Mouse (Mus musculus) neutrophil, adult 5-6 weeks (primary cell): ENCODE results near the gene Tbc1d4. TPM values are rescaled to one million over a fixed set of nuclear protein-coding genes. Genes with fewer than 3 reads are reported as not detected.

ENCODE experiments used
- ATAC-seq: fragments of 151-379, 151-347 bp; 2 replicates; pipeline ENCODE4 v1.8.0; 2017; ENCODE audit warnings: mild to moderate bottlenecking, moderate TSS enrichment; ENCODE audit not compliant: insufficient number of reproducible peaks, poor library complexity, low FRiP score, severe bottlenecking; ENCODE audit errors: extremely low read depth
- total RNA-seq: library from RNA; stranded (forward); fragments of 200-1000 nt; gene quantifications from 2 replicates; pipeline ENCODE4 v1.2.3, GENCODE M21; 2017

The Tbc1d4 gene
- 3.0 and 3.6 TPM in 2 replicates for total RNA-seq

GRCm38 (mm10) chr14:101608519-101609368 is at the start of gene Tbc1d4:
Tbc1d4 (minus strand) TSS chr14:101609191.
- ATAC-seq: peak; percentile 40; the same call in 1 of the 2 replicates

GRCm38 (mm10) chr14:101656307-101656706 is 47.3 kb upstream of the Tbc1d4 start:
- no peak; the same call in 1 of the 2 replicates for ATAC-seq

- no peak for ATAC-seq
Measured at GRCm38 (mm10) chr14:101654526-101654909, 45.5 kb upstream of the Tbc1d4 start.

- ATAC-seq: peak; percentile 93
Measured at GRCm38 (mm10) chr14:101653581-101654525, 44.9 kb upstream of the Tbc1d4 start, which contains the start of gene Uchl3. Uchl3 (plus strand) TSS chr14:101653967.

GRCm38 (mm10) chr14:101652571-101652970 is 43.6 kb upstream of the Tbc1d4 start:
- ATAC-seq: no peak

- no peak for ATAC-seq
Measured at GRCm38 (mm10) chr14:101650551-101650950, 41.6 kb upstream of the Tbc1d4 start.

DNA sequence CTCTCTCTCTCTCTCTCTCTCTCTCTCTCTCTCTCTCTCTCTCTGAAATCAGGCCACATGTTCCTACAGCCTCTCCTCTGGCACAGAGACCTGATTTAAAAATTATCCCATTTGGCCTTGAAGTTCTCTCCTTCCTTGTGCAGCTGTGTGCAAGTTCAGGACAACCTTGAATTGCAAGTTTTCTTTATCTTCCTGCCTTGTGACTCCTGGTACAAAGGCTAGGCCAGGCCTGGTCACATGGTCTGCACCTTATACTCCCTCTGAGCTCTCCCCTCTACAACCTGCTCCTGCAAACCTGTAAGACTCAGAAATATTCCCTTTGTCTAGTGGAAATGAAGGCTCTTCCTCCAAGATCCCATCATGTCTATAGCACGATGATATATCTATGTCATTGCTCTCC is 36.0 kb upstream of the Tbc1d4 start:
- no peak for ATAC-seq

DNA sequence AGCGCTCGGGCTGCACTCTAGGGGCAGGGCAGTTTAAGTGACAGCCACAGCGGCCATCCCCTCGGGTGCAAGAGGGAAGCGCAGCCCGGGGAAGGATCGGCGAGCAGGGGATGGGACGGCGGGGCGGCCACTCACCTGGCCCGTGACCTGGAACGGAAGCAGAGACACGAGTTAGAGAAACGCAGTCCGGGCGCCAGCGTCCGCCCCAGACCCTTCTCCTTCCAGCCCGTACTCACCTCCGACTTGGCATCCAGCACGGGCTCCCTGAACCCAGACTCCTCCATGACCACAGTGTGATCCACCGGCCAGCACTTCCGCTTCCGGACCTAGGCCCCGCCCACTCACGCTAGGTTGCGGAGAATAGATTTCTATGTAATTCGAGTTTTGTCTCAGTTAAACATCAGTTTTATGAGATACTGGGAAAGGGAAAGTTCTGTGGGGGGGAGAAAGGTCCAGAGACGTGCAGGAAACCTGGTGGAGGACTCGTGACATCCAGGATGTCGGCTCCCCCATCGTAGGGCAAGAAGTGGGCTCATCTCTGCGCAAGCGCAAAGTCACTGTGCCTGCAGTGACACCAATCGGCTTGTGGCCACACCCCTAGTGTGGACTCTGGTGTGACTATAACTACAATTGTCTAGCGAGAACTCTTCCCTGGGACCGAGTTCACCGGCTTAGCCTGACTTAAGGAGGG is 31.3 kb upstream of the Tbc1d4 start, which contains the start of gene Commd6:
TSS of gene Commd6 (minus strand) at position 534 of the 691 bp plus-strand sequence.
- ATAC-seq: peak; percentile 94

GRCm38 (mm10) chr14:101637381-101637780 is 28.4 kb upstream of the Tbc1d4 start:
- ATAC-seq: no peak

DNA sequence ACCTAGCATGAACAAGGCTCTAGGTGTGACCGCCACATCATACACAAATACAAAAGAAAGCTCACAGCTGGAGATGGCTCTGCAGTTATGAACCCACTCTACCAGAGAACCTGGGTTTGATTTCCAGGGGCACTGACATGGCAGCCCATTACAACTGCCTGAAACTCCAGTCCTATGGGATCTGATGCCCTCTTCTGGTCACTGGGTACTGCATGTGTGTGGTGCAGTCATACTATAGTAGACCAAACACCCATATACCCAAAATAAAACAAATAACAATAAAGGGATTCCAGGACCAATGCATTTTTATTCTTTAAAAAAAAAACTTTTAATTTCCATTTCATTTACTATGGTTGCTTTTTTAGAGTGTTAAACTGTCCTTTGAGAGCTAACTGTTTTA is 26.8 kb upstream of the Tbc1d4 start:
- ATAC-seq: no peak

DNA sequence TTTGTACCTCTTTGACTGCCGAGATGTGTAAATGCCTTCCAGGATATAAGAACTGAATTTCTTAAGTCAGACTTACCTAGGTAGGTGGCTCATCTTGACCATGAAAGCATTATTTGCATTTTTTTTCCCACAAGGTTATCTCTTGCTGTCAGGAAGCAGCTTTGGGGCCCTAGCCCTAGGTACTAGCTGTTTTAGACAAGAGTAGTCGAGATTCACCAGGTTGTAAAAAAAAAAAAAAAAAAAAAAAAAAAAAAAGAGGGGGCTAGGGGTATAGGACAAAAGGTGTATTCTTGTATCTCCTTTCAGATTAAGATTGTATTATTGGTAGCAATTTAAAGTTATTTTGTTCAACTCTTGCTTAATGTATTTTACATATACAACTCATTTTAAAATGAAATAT is 21.6 kb upstream of the Tbc1d4 start:
- ATAC-seq: no peak

- ATAC-seq: no peak
Measured at GRCm38 (mm10) chr14:101617680-101618079, 8.7 kb upstream of the Tbc1d4 start.

GRCm38 (mm10) chr14:101616178-101616577 is 7.2 kb upstream of the Tbc1d4 start:
- no peak for ATAC-seq

- no peak for ATAC-seq
Measured at GRCm38 (mm10) chr14:101613206-101613605, 4.2 kb upstream of the Tbc1d4 start.

GRCm38 (mm10) chr14:101610701-101611100 is 1.7 kb upstream of the Tbc1d4 start:
- no peak for ATAC-seq

GRCm38 (mm10) chr14:101607631-101608518 is 1.1 kb downstream of the Tbc1d4 start:
- 0 out of 2 replicates have a peak, but pooled peaks have one; percentile 9 for ATAC-seq

DNA sequence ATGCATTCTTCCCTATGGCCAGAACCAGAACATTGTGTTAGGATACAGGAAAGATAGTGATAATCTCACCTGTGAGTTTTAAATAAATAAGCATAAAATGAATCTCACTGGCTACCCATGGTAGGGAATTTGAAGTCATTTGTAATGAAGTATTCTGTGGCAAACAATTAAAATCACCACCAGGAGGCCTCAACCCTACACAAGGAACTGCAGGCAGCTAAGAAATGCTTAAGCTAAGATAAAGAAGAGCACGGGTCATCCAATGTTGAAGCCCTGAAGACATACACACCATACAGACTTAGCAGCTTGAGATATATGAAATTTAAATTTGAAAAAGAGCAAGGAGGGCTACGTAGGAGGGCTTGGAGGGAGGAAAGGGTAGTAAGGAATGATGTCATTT is 3.1 kb downstream of the Tbc1d4 start:
- no peak for ATAC-seq

DNA sequence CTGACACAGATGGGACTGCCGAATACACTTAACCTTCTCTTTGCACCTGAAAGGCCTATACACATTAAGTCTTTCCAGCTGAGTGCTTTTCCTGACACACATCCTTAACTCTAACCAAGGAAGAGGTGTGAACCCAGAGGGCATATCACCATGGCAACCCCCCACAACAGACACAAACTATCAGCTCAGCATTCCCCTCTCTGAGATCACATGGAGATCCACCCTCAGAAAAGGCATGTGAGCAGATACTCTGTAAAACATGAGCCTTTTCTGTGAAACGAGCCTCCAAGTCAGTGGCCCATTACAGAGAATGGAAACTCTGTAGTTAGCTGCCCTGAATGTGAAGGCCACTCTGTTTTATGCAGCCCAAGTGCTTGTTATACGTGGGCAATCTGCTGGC is 6.1 kb downstream of the Tbc1d4 start:
- ATAC-seq: no peak
